Mouse (Mus musculus): ENCODE measurements around the gene Lactb.

DNA sequence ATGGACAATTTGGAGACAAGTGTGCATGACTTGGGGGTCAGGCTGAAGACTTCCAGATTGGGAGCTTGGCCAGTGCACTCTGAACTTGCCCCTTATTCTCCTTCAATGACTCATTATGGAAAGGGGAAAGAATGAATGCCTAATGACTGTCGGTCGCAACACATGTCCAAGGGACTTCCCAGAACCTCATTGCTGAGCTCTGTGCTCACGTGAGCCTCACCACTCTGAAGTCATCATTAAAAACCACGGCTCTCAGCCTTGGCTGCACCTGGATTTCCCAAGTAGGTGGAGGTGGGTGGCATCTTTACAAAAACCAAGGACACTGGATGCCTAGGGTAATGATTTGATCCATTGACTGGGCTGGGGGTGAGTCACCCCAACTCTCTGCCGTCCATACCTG lies 14.8 kb upstream of the Lactb start:
- TF ChIP-seq POLR2A (IDR thresholded peaks at IDR 0.05; ENCODE audit: control insufficient read depth in 1 of 2, insufficient read depth in 1 of 2, low read depth in 1 of 2, low read length in 2 of 2, poor library complexity in 1 of 2) = no peak
- TF ChIP-seq CHD1 (IDR thresholded peaks at IDR 0.05; ENCODE audit: low read depth, low read length) = no peak
- TF ChIP-seq CTCF (IDR thresholded peaks at IDR 0.05 in 2 of 3, conservative IDR thresholded peaks at IDR 0.05 in 1 of 3; ENCODE audit: control insufficient read depth in 1 of 3, insufficient read depth in 1 of 3, low read depth in 2 of 3, low read length in 3 of 3, poor library complexity in 1 of 3, severe bottlenecking in 1 of 3) = no peak
- no peak for TF ChIP-seq USF1 (IDR thresholded peaks at IDR 0.05; ENCODE audit: low read depth, low read length)
- TF ChIP-seq GATA1 (IDR thresholded peaks at IDR 0.05; ENCODE audit: low read depth, low read length) = no peak
